Mouse (Mus musculus): ENCODE measurements at regions not wholly inside any gene's neighbourhood (a gene's known extent, or its start where the extent isn't known, plus 50 kb on each side); places are given as distances from the start of the nearest gene placed in this dataset.

- DNase-seq = no peak
Measured at GRCm38 (mm10) chr12:85527011-85527410, 53.3 kb downstream of the Fos start.

- DNase-seq = peak; percentile 13
Measured at GRCm38 (mm10) chr12:85531638-85532037, 57.9 kb downstream of the Fos start.

- DNase-seq = no peak
Measured at GRCm38 (mm10) chr12:85532221-85532612, 58.5 kb downstream of the Fos start.

- peak; percentile 89 for DNase-seq
Measured at GRCm38 (mm10) chr12:85532613-85533460, 59.1 kb downstream of the Fos start.

- no peak for DNase-seq
Measured at GRCm38 (mm10) chr12:85533603-85534002, 59.9 kb downstream of the Fos start.

GRCm38 (mm10) chr12:85539423-85539822 is 59.4 kb upstream of the Jdp2 start:
- no peak for DNase-seq

GRCm38 (mm10) chr12:85541153-85541552 is 57.7 kb upstream of the Jdp2 start:
- DNase-seq = peak; percentile 31

- DNase-seq = no peak
Measured at GRCm38 (mm10) chr12:85542881-85543280, 55.9 kb upstream of the Jdp2 start.

GRCm38 (mm10) chr12:85543520-85543919 is 55.3 kb upstream of the Jdp2 start:
- no peak for DNase-seq

- no peak for DNase-seq
Measured at GRCm38 (mm10) chr12:85544801-85545200, 54.0 kb upstream of the Jdp2 start.

- DNase-seq = no peak
Measured at GRCm38 (mm10) chr12:85545718-85546117, 53.1 kb upstream of the Jdp2 start.

GRCm38 (mm10) chr12:85548076-85548475 is 50.8 kb upstream of the Jdp2 start:
- DNase-seq = no peak
